Mouse (Mus musculus) intestine, postnatal 0 days (tissue): ENCODE results near the gene Ppp1r9a. TPM values are rescaled to one million over a fixed set of nuclear protein-coding genes. Genes with fewer than 3 reads are reported as not detected.

ENCODE experiments used
- ATAC-seq: fragments of 200-750 bp; cut with Nextera tagmentation; 2 replicates; pipeline ENCODE4 v1.8.0; 2017; ENCODE audit warnings: mild to moderate bottlenecking, moderate TSS enrichment, moderate library complexity
- H3K27ac ChIP-seq: fragments of 300-500 bp; sonication (generic); 2 replicates; pipeline ENCODE4 v1.5.1; 2014; ENCODE audit warnings: mild to moderate bottlenecking, low read depth, low read length, moderate library complexity
- H3K27me3 ChIP-seq: fragments of 300-500 bp; sonication (generic); replicated peaks from 2 replicates; pipeline ENCODE4 v1.6.1; 2014; ENCODE audit warnings: low read length, mixed read lengths; ENCODE audit not compliant: control insufficient read depth, insufficient read depth
- H3K36me3 ChIP-seq: fragments of 300-500 bp; sonication (generic); 2 replicates; pipeline ENCODE4 v1.6.1; 2014; ENCODE audit warnings: mild to moderate bottlenecking, moderate library complexity; ENCODE audit not compliant: control insufficient read depth, insufficient read depth
- H3K4me1 ChIP-seq: fragments of 300-500 bp; sonication (generic); replicated peaks from 2 replicates; pipeline ENCODE4 v1.6.1; 2014; ENCODE audit warnings: antibody characterized with exemption, low read length, mixed read lengths; ENCODE audit not compliant: control insufficient read depth, insufficient read depth
- H3K4me2 ChIP-seq: fragments of 300-500 bp; sonication (generic); replicated peaks from 2 replicates; pipeline ENCODE4 v1.6.1; 2014; ENCODE audit warnings: low read depth, mild to moderate bottlenecking, moderate library complexity
- H3K4me3 ChIP-seq: fragments of 300-500 bp; sonication (generic); 2 replicates; pipeline ENCODE4 v1.5.1; 2014; ENCODE audit warnings: low read depth, low read length
- H3K9ac ChIP-seq: fragments of 300-500 bp; sonication (generic); 2 replicates; pipeline ENCODE4 v1.6.1; 2014; ENCODE audit warnings: mild to moderate bottlenecking, low read depth, low read length
- H3K9me3 ChIP-seq: fragments of 300-500 bp; sonication (generic); 2 replicates; pipeline ENCODE4 v1.6.1; 2016; ENCODE audit warnings: mixed run types; ENCODE audit not compliant: control insufficient read depth
- CTCF ChIP-seq: sonication (generic); IDR thresholded peaks from 2 replicates; pipeline ENCODE4 v1.5.1; 2016; ENCODE audit warnings: low read depth, mild to moderate bottlenecking, control low read depth, antibody characterized with exemption, moderate library complexity
- WGBS: fragments of 180-500 bp; shearing (Covaris S2); extraction: QIAGEN DNeasy Blood & Tissue Kit; methylation state at CpG from one replicate; pipeline ENCODE4 v1.1.7; 2014; 5-methylcytosine and 5-hydroxymethylcytosine counted together
- polyA plus RNA-seq: library from polyadenylated mRNA; unstranded; fragments of >200 nt; fragmentation: Nextera tagmentation; extraction: Ambion mirVana; gene quantifications from 2 replicates; pipeline ENCODE4 v1.2.1, GENCODE M21; 2015

Gene Ppp1r9a
- polyA plus RNA-seq, 1 experiment from 2014 or later = 2.1 TPM

DNA sequence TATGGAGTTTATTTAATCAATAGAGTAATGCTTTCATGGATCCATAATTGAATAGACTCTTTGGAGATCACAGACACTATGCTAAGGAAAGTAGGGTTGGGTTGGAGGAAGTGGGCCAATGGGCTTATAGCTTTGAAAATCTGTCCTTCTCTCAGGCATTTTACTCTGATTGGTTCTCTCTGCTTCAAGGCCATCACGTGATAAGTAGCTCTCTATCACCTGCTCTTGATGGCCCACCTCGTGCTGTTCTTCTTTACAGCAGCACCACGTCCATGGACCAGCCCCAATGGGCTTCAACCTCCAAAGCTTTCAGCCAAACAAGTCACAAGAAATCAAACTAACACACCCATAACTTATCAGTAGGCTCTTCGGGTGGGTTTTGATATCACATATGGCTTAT is 288.0 kb downstream of the Ppp1r9a start:
- Histone ChIP-seq H3K27ac (no peak overlapping the region), H3K9ac (no peak overlapping the region), H3K4me2 (no peak overlapping the region), H3K4me1 (no peaks in the 10 kb centered on the region), H3K36me3 (no peaks in the 10 kb centered on the region), H3K4me3 (no peak overlapping the region), H3K27me3 (no peaks in the 10 kb centered on the region), H3K9me3 (no peaks in the 10 kb centered on the region)
- no peak for TF ChIP-seq CTCF
- 72% methylated on average over 4 of the region's 4 CpGs for WGBS
- no peak for ATAC-seq

DNA sequence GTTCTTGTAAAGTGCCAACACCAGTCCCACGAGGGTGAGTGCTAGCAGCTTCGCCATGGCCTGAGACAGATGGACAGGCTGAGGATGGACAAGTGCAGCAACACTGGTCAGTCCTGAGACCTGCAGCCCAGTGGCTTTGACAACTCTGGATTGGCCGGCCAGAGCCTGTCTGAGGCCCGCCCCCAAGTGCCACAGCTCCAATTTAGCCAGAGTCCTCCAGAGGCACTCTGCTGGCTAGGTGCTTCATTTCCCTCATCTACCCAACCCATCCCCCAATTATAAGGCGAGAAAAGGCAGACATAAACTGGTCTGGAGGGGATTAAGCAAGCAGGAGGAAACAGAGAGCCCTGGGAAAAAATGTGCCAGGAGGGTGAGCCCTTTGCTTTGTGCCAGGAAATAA is 291.0 kb downstream of the Ppp1r9a start, which contains the start of gene Pon1:
Gene Pon1, minus strand, starts transcription at position 254 of the 400 bp plus-strand sequence.
- TF ChIP-seq CTCF = no peak
- Histone ChIP-seq H3K27me3 (no peaks in the 10 kb centered on the region), H3K4me2 (no peak within 1 kb of the TSS), H3K36me3 (no peaks in the 10 kb centered on the region), H3K4me1 (no peaks in the 10 kb centered on the region), H3K4me3 (no peak within 1 kb of the TSS), H3K9ac (no peak within 1 kb of the TSS), H3K9me3 (no peaks in the 10 kb centered on the region), H3K27ac (no peak within 1 kb of the TSS)
- no peak for ATAC-seq
- 55% methylated on average over 5 of the region's 5 CpGs for WGBS

DNA sequence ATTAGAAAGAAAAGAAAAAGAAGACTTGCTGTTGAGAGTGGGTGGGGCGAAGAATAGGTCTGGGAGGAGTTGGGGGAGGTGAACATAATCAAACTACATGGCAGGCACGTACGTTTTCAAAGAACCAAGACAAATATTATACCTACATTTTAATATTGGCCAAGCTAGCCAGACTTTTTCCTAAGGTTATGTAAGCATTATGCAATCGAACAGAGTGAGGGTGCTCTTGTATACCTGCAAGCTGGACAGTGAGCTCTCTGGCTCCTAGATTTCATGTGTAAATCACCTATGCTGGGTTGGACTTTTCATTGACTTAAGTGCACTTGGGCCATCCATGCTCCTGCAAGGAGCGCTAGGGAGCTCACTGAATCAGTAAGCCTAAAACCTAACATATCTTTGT is 295.9 kb downstream of the Ppp1r9a start:
- H3K36me3 ChIP-seq = no peaks in the 10 kb centered on the region
- no peak overlapping the region for H3K27ac ChIP-seq
- H3K4me1 ChIP-seq = no peaks in the 10 kb centered on the region
- no peak overlapping the region for H3K4me2 ChIP-seq
- H3K4me3 ChIP-seq = no peak overlapping the region
- H3K9me3 ChIP-seq = no peaks in the 10 kb centered on the region
- WGBS = 86% methylated on average over 5 of the region's 5 CpGs
- TF ChIP-seq CTCF = no peak
- no peak for ATAC-seq
- H3K9ac ChIP-seq = no peak overlapping the region
- H3K27me3 ChIP-seq = no peaks in the 10 kb centered on the region

DNA sequence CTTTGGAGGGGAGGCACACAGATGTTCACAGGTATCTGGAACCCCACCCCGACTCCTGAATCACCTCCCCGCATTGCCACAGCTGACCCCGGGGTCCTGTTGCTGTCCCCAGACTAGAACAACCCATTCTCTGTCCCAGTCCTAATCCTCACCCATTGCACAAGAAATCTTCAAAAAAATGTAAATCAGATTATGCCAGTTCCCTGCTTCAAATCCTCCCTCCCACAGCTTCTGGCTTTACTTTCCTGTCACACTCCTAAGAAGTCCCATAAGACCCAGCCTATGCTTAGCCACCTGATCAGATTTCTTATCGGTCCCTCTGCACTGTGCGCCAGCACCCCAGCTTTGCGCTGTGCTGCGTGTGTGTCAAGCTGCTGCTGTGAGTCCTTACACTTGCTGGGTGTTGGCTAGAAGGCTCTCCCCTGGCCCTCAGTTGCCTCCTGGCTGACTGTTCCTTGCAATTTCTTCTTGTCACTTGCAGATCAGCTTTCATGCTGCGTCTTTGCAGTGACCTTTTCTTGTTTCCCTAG is 296.7 kb downstream of the Ppp1r9a start:
- Histone ChIP-seq H3K4me1 (no peaks in the 10 kb centered on the region), H3K9ac (no peak overlapping the region), H3K4me2 (no peak overlapping the region), H3K9me3 (no peaks in the 10 kb centered on the region), H3K36me3 (no peaks in the 10 kb centered on the region), H3K4me3 (no peak overlapping the region), H3K27me3 (no peaks in the 10 kb centered on the region), H3K27ac (no peak overlapping the region)
- ATAC-seq = no peak
- WGBS = 83% methylated on average over 8 of the region's 8 CpGs
- TF ChIP-seq CTCF = no peak

DNA sequence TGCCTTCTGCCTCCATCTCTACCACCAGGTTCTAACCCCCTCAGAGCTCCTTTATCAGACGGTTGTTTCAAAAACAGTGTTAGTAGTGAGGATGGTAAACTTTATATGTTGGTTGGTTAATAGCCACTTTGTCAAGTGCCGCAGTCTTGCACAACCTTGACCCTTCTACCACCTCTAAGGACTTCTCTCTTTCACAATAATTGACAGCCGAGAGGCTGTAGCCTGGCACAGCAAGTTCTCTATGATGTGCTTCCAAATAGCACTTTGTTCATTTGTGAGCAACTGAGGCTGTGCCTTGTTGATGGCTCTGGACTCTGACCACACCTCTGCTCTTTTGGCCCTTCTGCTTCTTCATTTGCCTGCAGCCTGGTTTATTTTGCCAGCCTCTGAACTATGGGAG is 297.2 kb downstream of the Ppp1r9a start:
- 69% methylated on average over 3 of the region's 3 CpGs for WGBS
- no peak overlapping the region for H3K4me3 ChIP-seq
- ATAC-seq = no peak

DNA sequence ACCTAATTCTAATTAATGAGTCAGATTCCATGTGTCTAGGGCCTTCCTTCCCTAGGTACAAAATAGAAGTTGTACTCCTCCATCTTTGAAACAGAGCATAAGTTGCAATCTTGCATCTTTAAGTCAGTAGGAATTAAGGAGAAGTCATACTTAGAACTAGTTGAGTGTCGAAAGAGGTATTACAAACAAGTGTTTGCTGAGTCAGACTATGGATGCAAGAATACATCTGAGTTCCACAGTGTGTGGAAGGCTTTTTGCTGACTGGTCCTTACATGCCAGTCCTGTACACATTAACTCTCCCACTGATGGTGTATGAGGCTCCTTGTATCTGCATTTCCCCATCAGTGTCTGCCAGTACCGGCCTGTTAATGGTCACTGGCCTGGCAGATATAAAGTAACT is 305.1 kb downstream of the Ppp1r9a start:
- no peaks in the 10 kb centered on the region for H3K4me1 ChIP-seq
- 85% methylated on average over 2 of the region's 2 CpGs for WGBS

More for the DNA sequence above, 297.2 kb downstream of the Ppp1r9a start:
- Histone ChIP-seq H3K27ac (no peak overlapping the region), H3K27me3 (no peaks in the 10 kb centered on the region), H3K9me3 (no peaks in the 10 kb centered on the region), H3K9ac (no peak overlapping the region), H3K36me3 (no peaks in the 10 kb centered on the region), H3K4me2 (no peak overlapping the region), H3K4me1 (no peaks in the 10 kb centered on the region)
- TF ChIP-seq CTCF = no peak

More for the DNA sequence above, 305.1 kb downstream of the Ppp1r9a start:
- Histone ChIP-seq H3K27ac (no peak overlapping the region), H3K27me3 (no peaks in the 10 kb centered on the region), H3K4me2 (no peak overlapping the region), H3K9ac (no peak overlapping the region), H3K36me3 (no peaks in the 10 kb centered on the region), H3K4me3 (no peak overlapping the region), H3K9me3 (no peaks in the 10 kb centered on the region)
- ATAC-seq = no peak
- no peak for TF ChIP-seq CTCF

Other genes starting within 250 kb of the Ppp1r9a start
- 25.5 and 29.7 TPM in 2 replicates for gene Sgce, start 155.7 kb upstream of the Ppp1r9a start, polyA plus RNA-seq
- gene Peg10, start 155.6 kb upstream of the Ppp1r9a start, polyA plus RNA-seq = 0.55 TPM in 2 replicates